Mouse (Mus musculus): ENCODE data around the gene Gm12695.

Gene Gm12695

GRCm38 (mm10) chr4:96785086-96785485 is at the start of gene Gm12695:
Gene Gm12695, minus strand, starts transcription at chr4:96785186.
- no peak for DNase-seq (ENCODE audit: low read depth, low spot score)

- DNase-seq (ENCODE audit: low read depth, low spot score): no peak
These were observed 40.6 kb upstream of the Gm12695 start for GRCm38 (mm10) chr4:96825540-96826045.

GRCm38 (mm10) chr4:96806824-96807808 is 22.1 kb upstream of the Gm12695 start:
- no peak for DNase-seq (ENCODE audit: low read depth, low spot score)

- DNase-seq (ENCODE audit: low read depth, low spot score): peak; percentile 40
These were observed 14.6 kb upstream of the Gm12695 start for GRCm38 (mm10) chr4:96799380-96800157.

DNA sequence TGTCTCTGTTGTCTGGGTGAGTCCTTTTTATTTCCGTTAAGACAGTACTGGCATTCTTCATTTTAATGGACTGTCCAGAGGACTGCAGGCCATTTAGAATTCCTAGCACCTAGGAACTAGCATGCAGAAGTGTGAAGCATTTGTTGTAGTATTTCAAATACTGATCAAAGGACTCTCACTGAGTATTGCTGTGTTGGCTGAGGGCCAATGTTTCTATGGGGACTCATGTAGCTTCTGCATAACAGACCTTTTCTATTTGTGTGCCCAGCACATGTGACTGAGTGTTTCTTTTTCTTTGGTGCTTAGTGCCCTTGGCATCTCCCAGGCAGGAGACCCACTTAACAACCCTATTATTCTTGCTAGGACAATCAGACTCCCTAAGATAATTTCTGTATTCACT is 12.6 kb upstream of the Gm12695 start:
- DNase-seq (ENCODE audit: low read depth, low spot score): no peak

DNA sequence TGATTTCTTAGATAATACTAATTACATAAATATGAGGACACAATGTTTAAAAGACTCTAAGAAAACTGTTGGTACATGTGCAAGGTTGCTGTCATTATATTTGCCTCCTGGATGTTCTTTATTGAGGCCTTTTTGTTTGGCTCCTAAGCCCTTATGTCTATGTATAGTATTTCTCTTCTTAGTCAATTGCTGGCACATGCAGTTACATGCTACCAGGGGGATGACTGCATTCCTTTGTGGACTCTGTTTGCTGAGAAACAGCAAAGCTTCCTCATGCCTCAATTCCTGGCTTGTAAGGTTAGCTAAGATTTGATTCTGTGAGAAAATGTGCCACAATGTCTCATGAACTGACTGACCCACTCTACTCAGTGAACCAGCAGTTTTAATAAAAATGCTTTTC is 6.3 kb upstream of the Gm12695 start:
- DNase-seq (ENCODE audit: low read depth, low spot score): no peak

GRCm38 (mm10) chr4:96789905-96790304 is 4.9 kb upstream of the Gm12695 start:
- DNase-seq (ENCODE audit: low read depth, low spot score): no peak

DNA sequence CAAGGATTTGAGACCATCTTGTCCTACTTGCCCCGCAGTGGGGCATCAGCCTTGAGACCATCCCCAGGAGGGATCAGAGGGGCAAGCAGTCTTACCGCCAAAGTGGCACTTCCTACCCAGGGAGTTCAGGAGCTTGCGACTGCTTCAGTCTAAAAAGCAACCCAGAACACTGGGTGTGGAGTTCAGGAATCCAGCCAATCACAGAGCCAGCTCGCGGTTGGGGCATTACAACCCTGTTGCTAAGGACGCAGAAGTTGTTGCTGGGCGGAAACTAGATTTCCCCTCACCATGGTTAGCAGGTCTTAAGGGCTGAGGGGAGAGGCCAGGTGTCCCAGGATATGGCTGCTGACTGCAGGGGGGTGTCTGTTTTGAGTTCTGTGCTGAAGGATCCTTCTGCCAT is 1.6 kb upstream of the Gm12695 start:
- no peak for DNase-seq (ENCODE audit: low read depth, low spot score)

- no peak for DNase-seq (ENCODE audit: low read depth, low spot score)
These were observed 11.9 kb downstream of the Gm12695 start for GRCm38 (mm10) chr4:96772966-96773566.

DNA sequence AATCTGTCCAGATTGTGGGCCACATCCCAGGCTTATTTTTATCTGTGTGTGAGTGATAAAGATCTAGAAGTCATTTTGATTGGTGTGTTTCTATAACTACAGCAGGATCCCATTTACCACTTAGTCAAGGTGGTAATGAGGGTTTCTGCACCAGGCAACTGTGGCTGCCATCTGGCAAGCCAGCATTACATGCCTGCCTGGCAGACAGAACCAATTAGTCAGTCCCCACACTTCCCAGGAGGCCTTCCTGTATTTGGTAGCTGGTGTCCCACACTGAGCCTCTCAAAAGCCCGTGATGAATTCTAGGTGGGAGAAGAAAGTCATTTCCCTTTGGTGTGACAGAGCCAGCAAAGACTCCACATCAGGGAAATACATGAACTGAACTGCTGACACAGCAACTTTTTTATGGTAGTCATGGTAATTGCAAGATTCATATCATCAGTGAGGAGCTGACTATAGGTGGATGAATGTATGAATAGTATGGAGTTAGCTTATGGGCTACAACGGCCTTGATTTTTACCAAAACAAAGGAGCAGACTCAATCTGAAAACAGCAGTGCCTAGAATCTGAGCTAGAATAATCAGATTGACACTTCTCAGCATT is 18.5 kb downstream of the Gm12695 start:
- DNase-seq (ENCODE audit: low read depth, low spot score): peak; percentile 11

DNA sequence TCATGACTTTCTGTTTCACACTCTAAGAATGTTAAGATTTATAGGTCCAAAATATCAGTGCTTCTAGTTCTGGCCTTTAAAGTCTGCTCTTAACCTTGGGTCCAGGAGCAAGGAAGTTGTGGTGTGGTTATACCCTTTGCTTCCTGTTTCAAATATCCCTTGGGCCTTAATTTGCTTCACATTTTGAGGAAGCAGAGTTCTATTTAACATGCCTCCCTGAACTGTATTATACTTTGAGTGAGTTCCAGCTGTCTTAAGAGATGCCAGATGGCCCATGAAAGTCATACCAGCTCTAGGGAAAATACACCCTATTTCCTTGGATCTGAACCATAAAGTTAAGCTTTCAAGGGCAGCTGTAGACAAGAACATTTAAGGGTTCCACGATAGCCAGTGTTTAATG is 33.0 kb downstream of the Gm12695 start:
- no peak for DNase-seq (ENCODE audit: low read depth, low spot score)

GRCm38 (mm10) chr4:96740472-96740871 is 44.5 kb downstream of the Gm12695 start:
- DNase-seq (ENCODE audit: low read depth, low spot score): no peak

DNA sequence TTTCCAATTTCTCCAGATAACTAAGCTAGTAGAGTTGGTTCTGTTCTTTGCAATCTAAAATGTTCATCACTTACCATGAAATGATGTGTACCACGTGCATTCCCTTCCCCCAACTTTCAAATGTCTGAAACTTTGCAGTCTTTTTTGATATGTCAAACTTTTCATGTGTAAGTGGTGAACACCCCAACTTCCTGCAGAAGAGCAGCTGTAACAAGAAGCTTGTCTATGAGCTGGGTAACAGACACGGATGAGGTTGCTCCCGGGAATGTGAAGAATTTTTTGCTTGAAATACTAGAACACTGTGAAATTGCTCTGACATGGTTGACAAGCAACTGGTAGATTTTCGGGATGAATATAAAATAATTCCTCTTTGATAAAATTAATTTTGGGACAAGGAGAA is 55.7 kb downstream of the Gm12695 start:
- peak; percentile 24 for DNase-seq (ENCODE audit: low read depth, low spot score)

DNA sequence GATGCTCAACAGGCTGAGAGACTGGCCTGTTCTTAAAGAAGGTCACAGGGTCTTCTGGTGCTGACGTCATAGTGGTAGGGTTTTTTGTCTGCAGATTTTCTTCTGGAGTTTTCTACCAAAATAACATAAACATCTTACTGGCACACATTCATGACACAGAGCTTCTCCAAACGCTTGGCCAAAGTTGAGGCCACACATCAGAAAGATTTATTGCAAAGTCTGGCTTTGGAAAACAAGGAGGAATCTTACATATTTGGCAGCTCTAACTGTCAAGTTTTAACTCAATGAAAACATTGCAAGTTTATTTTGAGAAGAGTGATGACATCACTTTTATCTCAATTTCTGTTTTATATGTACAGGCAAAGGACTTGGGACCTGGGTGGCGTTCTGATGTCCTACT is 56.8 kb downstream of the Gm12695 start:
- no peak for DNase-seq (ENCODE audit: low read depth, low spot score)

DNA sequence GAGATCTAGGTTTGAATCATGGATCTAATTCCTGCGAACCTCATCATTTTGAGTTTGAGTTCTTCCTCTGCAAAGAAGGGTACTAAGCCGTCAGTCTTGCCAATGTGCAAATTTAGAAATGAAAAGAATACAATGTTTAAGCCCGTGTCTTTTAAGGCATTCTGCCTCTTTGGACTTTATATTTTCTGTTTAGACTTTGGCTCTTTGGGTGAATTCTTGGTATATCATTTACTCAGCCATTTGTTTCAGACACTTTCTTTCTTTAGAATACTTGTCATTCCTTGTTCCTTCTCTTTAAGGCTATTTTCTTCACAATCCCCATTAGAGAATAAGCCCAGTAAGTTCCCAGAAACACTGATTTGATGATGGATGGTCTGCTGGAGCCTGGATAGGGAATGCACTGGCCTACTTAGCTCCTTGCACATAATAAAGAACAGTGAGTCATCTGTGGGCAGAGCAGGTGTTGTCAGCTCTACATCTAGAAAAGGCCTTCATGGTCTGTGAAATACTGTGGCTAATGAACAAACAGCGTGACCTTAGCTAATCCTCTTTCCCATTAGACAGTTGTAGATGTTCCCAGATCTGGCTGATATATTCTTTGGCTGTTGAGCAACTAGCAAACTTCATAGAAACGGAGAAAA is 59.5 kb downstream of the Gm12695 start:
- DNase-seq (ENCODE audit: low read depth, low spot score): no peak

GRCm38 (mm10) chr4:96722301-96722700 is 62.7 kb downstream of the Gm12695 start:
- DNase-seq (ENCODE audit: low read depth, low spot score): no peak

DNA sequence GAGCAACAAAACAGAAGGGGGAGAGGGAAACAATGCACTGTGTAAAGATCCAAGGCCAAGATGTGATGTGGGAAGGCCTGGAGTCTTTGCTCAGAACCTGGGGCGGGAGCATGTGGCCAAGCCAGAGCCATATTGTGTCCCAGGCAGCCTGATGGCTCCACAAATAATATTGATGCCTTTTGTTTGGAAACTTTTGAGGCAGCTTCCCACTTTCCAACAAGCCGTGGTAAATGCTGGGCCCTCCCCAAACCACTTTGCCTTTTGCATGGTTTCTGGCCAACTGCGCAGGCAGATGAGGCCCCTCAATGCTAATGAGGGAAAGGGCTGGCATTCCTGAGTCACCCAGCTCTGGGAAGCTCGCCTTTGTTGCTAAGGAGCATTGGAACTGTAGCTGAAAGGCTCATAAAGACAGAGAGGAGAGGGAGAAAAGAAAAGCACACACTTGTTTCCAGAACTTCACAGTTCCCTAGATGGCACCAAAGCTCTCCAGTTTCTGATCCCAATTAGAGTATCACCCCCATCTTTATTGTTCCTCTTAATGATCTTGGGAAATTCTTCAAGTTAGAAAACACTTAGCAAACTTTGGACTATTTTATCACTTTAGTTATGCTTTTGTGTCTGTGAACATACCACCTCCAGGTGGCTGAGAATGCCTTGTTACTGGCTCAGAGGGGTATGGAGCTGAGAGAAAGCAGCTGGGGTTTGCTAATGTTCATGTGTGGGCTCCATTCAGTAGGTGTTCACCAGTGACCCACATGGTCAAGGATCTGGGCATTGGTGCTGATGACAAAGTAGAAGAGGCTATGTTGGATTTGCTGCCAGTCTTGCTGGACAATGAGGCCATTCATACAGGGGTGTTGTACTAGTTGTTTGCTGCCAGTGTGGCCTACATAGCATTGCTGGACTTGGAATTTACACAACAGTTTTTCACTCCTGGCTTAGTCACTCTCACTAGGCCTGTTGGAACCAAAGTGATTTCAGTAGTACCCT is 65.7 kb downstream of the Gm12695 start:
- peak; percentile 50 for DNase-seq (ENCODE audit: low read depth, low spot score)

GRCm38 (mm10) chr4:96718503-96718902 is 66.5 kb downstream of the Gm12695 start:
- no peak for DNase-seq (ENCODE audit: low read depth, low spot score)

GRCm38 (mm10) chr4:96705281-96705951 is 79.6 kb downstream of the Gm12695 start:
- DNase-seq (ENCODE audit: low read depth, low spot score): peak; percentile 58

All from mesoderm, embryonic 11.5 days (tissue).